Mouse (Mus musculus): Measurements from ENCODE around the gene Klhdc8a. TPM values are rescaled to one million over a fixed set of nuclear protein-coding genes. Genes with fewer than 3 reads are reported as not detected.
A peak's percentile ranks its signal among the peaks of the same experiment; 100 is the strongest.

Gene Klhdc8a
- polyA plus RNA-seq, 1 experiment from 2014 or later: 0.13 TPM

GRCm38 (mm10) chr1:132292318-132293129, 5.9 kb upstream of the Klhdc8a start:
- H3K4me1 ChIP-seq: peaks cover 22% of the 10 kb centered on the region

GRCm38 (mm10) chr1:132295506-132295905, 2.9 kb upstream of the Klhdc8a start:
- H3K4me1 ChIP-seq: peaks cover 33% of the 10 kb centered on the region
- no peak overlapping the region for H3K9ac ChIP-seq
- no peak overlapping the region for H3K4me3 ChIP-seq
- ATAC-seq (ENCODE audit: insufficient number of reproducible peaks, low FRiP score, low TSS enrichment, low read depth): no peak
- no peaks in the 10 kb centered on the region for H3K9me3 ChIP-seq
- WGBS: 70% methylated on average over 7 of the region's 7 CpGs
- H3K27me3 ChIP-seq: peaks cover 42% of the 10 kb centered on the region
- H3K27ac ChIP-seq: no peak overlapping the region
- no peak overlapping the region for H3K4me2 ChIP-seq
- H3K36me3 ChIP-seq: no peaks in the 10 kb centered on the region

More at GRCm38 (mm10) chr1:132292318-132293129, 5.9 kb upstream of the Klhdc8a start:
- no peak for ATAC-seq (ENCODE audit: insufficient number of reproducible peaks, low FRiP score, low TSS enrichment, low read depth)
- Histone ChIP-seq H3K9ac (no peak overlapping the region), H3K9me3 (no peaks in the 10 kb centered on the region), H3K27me3 (peaks cover 12% of the 10 kb centered on the region), H3K27ac (peak overlapping the region; percentile 47; the same call in 1 of the 2 replicates), H3K36me3 (no peaks in the 10 kb centered on the region), H3K4me2 (no peak overlapping the region), H3K4me3 (no peak overlapping the region)
- WGBS: 27% methylated on average over 21 of the region's 21 CpGs

GRCm38 (mm10) chr1:132296051-132296450, 2.4 kb upstream of the Klhdc8a start:
- H3K27me3 ChIP-seq: peaks cover 43% of the 10 kb centered on the region
- H3K4me1 ChIP-seq: peaks cover 32% of the 10 kb centered on the region
- H3K4me2 ChIP-seq: no peak overlapping the region
- H3K9ac ChIP-seq: no peak overlapping the region
- no peak for ATAC-seq (ENCODE audit: insufficient number of reproducible peaks, low FRiP score, low TSS enrichment, low read depth)
- 65% methylated on average over 3 of the region's 3 CpGs for WGBS
- no peak overlapping the region for H3K27ac ChIP-seq
- no peak overlapping the region for H3K4me3 ChIP-seq
- no peaks in the 10 kb centered on the region for H3K9me3 ChIP-seq
- no peaks in the 10 kb centered on the region for H3K36me3 ChIP-seq

GRCm38 (mm10) chr1:132298801-132299464, 507 bp downstream of the Klhdc8a start:
- Histone ChIP-seq H3K9ac (peak overlapping the region; percentile 48), H3K4me1 (peaks cover 12% of the 10 kb centered on the region), H3K27me3 (peaks cover 61% of the 10 kb centered on the region), H3K4me3 (peak overlapping the region; percentile 52), H3K36me3 (no peaks in the 10 kb centered on the region), H3K27ac (no peak overlapping the region), H3K4me2 (peak overlapping the region; percentile 99), H3K9me3 (no peaks in the 10 kb centered on the region)
- WGBS: 1% methylated on average over 65 of the region's 71 CpGs
- ATAC-seq (ENCODE audit: insufficient number of reproducible peaks, low FRiP score, low TSS enrichment, low read depth): no peak

GRCm38 (mm10) chr1:132299744-132300143, 1.3 kb downstream of the Klhdc8a start:
- H3K36me3 ChIP-seq: no peaks in the 10 kb centered on the region
- no peak for ATAC-seq (ENCODE audit: insufficient number of reproducible peaks, low FRiP score, low TSS enrichment, low read depth)
- no peak overlapping the region for H3K4me2 ChIP-seq
- H3K9me3 ChIP-seq: no peaks in the 10 kb centered on the region
- H3K9ac ChIP-seq: no peak overlapping the region
- H3K4me1 ChIP-seq: peaks cover 12% of the 10 kb centered on the region
- H3K27ac ChIP-seq: no peak overlapping the region
- H3K4me3 ChIP-seq: no peak overlapping the region
- 79% methylated on average over 5 of the region's 5 CpGs for WGBS
- peaks cover 64% of the 10 kb centered on the region for H3K27me3 ChIP-seq

- Histone ChIP-seq H3K27me3 (peaks cover 61% of the 10 kb centered on the region), H3K4me2 (no peak overlapping the region), H3K9me3 (no peaks in the 10 kb centered on the region), H3K9ac (no peak overlapping the region), H3K4me3 (no peak overlapping the region), H3K4me1 (peaks cover 12% of the 10 kb centered on the region), H3K27ac (no peak overlapping the region), H3K36me3 (no peaks in the 10 kb centered on the region)
- WGBS: 90% methylated on average over 5 of the region's 5 CpGs
- ATAC-seq (ENCODE audit: insufficient number of reproducible peaks, low FRiP score, low TSS enrichment, low read depth): no peak
These were observed 2.8 kb downstream of the Klhdc8a start for GRCm38 (mm10) chr1:132301242-132301641.

- Histone ChIP-seq H3K36me3 (no peaks in the 10 kb centered on the region), H3K9me3 (no peaks in the 10 kb centered on the region), H3K4me3 (no peak overlapping the region), H3K27me3 (peaks cover 55% of the 10 kb centered on the region), H3K4me1 (peaks cover 12% of the 10 kb centered on the region), H3K9ac (no peak overlapping the region), H3K4me2 (no peak overlapping the region), H3K27ac (no peak overlapping the region)
- WGBS: 82% methylated on average over 9 of the region's 9 CpGs
- ATAC-seq (ENCODE audit: insufficient number of reproducible peaks, low FRiP score, low TSS enrichment, low read depth): no peak
These were observed 4.0 kb downstream of the Klhdc8a start for GRCm38 (mm10) chr1:132302341-132302866.

GRCm38 (mm10) chr1:132304618-132305214, 6.3 kb downstream of the Klhdc8a start:
- no peak for ATAC-seq (ENCODE audit: insufficient number of reproducible peaks, low FRiP score, low TSS enrichment, low read depth)
- Histone ChIP-seq H3K4me1 (0 out of 2 replicates have a peak, but pooled peaks cover 3% of the 10 kb centered on the region), H3K36me3 (no peaks in the 10 kb centered on the region), H3K4me2 (no peak overlapping the region), H3K27ac (no peak overlapping the region), H3K9ac (no peak overlapping the region), H3K4me3 (no peak overlapping the region), H3K9me3 (no peaks in the 10 kb centered on the region), H3K27me3 (peaks cover 32% of the 10 kb centered on the region)
- 24% methylated on average over 9 of the region's 9 CpGs for WGBS

- H3K9ac ChIP-seq: no peak overlapping the region
- no peak for ATAC-seq (ENCODE audit: insufficient number of reproducible peaks, low FRiP score, low TSS enrichment, low read depth)
- no peaks in the 10 kb centered on the region for H3K9me3 ChIP-seq
- H3K27ac ChIP-seq: no peak overlapping the region
- H3K27me3 ChIP-seq: peaks cover 22% of the 10 kb centered on the region
- 34% methylated on average over 4 of the region's 4 CpGs for WGBS
- H3K4me2 ChIP-seq: no peak overlapping the region
- no peak overlapping the region for H3K4me3 ChIP-seq
- no peaks in the 10 kb centered on the region for H3K36me3 ChIP-seq
- H3K4me1 ChIP-seq: 0 out of 2 replicates have a peak, but pooled peaks cover 4% of the 10 kb centered on the region
These were observed 7.7 kb downstream of the Klhdc8a start for GRCm38 (mm10) chr1:132306160-132306559.

GRCm38 (mm10) chr1:132306808-132307207, 8.4 kb downstream of the Klhdc8a start:
- Histone ChIP-seq H3K9me3 (no peaks in the 10 kb centered on the region), H3K27ac (no peak overlapping the region), H3K4me2 (no peak overlapping the region), H3K36me3 (no peaks in the 10 kb centered on the region), H3K4me3 (no peak overlapping the region), H3K27me3 (peaks cover 21% of the 10 kb centered on the region), H3K4me1 (0 out of 2 replicates have a peak, but pooled peaks cover 4% of the 10 kb centered on the region), H3K9ac (no peak overlapping the region)
- ATAC-seq (ENCODE audit: insufficient number of reproducible peaks, low FRiP score, low TSS enrichment, low read depth): no peak
- 14% methylated on average over 4 of the region's 4 CpGs for WGBS

- Histone ChIP-seq H3K9ac (no peak overlapping the region), H3K4me1 (0 out of 2 replicates have a peak, but pooled peaks cover 4% of the 10 kb centered on the region), H3K4me3 (no peak overlapping the region), H3K27ac (no peak overlapping the region), H3K27me3 (peaks cover 13% of the 10 kb centered on the region), H3K36me3 (no peaks in the 10 kb centered on the region), H3K4me2 (no peak overlapping the region), H3K9me3 (no peaks in the 10 kb centered on the region)
- no peak for ATAC-seq (ENCODE audit: insufficient number of reproducible peaks, low FRiP score, low TSS enrichment, low read depth)
- WGBS: 79% methylated on average over 6 of the region's 6 CpGs
These were observed 9.5 kb downstream of the Klhdc8a start for GRCm38 (mm10) chr1:132307962-132308361.

All from limb, embryonic 15.5 days (tissue).